Mouse (Mus musculus): ENCODE data around the gene Mepce.

DNA sequence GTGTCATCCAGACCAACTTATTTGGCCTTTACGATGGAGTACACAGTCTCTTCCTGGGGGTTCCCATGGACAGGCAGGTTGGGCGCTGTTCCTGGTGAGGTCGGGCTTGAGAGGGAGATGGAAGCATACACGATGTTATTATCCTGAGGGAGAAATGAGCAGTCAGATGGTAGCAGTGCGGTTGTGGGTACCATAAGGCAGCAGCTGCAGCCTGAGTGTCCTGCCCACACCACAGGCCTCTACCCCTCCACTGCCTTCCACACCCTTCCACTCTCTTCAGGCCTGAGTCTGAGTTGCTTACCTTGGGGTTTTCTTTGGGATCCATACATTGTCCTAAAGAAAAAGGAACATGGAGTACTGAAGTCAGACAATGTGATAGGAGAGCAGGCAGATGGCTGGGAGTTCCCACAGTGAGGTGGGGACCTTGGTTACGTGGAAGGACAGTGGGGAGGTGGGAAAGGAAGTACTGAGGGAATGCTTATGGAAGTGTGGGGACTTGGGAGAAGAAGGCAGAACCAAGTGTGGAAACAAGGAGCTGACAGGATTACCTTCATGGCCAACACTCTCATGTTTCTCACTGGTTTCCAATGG, 36.1 kb upstream of the Mepce start:
- TF ChIP-seq EP300 (IDR thresholded peaks at IDR 0.05; ENCODE audit: low read depth) (no peak), CTCF (IDR thresholded peaks at IDR 0.05; ENCODE audit: low read depth) (no peak)
